Mouse (Mus musculus): Measurements from ENCODE around the gene Prkci. TPM values are rescaled to one million over a fixed set of nuclear protein-coding genes. Genes with fewer than 3 reads are reported as not detected.

Prkci gene
- total and polyA plus RNA-seq, 2 experiments from 2014 or later: 9.0 to 26.1 TPM

DNA sequence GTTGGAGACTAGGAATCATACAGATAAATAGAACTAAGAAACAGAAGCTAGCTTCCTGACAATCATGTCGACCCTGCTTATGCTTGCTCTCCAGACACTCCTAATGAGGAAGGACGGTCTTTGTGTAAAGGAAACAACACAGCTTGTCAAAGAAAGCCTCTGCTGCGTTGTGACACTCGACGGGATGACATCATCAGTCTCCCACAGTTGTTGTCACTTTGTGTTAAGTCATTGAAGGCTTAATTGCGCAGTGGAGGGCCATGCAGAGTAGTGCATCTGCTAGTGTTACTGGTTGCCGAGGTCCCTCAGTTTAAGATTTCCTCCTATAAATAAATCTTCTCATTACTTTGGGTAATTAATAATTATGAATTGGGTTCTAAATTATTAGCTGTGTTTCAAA is 54.8 kb downstream of the Prkci start:
- H3K27me3 ChIP-seq (ENCODE audit: control insufficient read depth, insufficient read depth, low read length): no peaks in the 10 kb centered on the region
- 59% methylated on average over 7 of the region's 7 CpGs for WGBS

DNA sequence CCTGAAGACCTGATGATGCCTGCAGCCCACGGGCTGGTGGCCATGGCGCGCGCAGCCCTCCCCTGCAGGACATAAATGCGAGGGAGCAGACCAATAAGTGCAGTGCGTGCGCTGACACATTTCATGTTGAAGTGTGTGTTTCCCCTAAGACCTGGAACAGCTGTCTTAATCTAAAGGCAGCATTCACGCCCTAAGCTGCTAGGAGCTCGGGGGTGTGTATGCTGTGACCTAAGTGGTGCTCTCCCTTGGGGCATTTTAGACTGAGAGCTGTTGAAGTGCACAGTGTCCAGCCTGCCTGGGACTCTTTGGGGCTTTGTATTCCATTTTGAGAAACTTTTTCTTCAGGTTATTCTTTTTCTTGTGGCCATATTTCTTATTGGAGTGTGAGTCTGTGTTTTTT is 56.2 kb downstream of the Prkci start:
- Histone ChIP-seq H3K27ac (ENCODE audit: low read depth) (no peak overlapping the region), H3K4me1 (ENCODE audit: control insufficient read depth, insufficient read depth) (0 out of 2 replicates have a peak, but pooled peaks cover 8% of the 10 kb centered on the region), H3K9me3 (replicated peaks; ENCODE audit: control insufficient read depth, low read length) (no peaks in the 10 kb centered on the region), H3K27me3 (ENCODE audit: control insufficient read depth, insufficient read depth, low read length) (no peaks in the 10 kb centered on the region), H3K4me2 (ENCODE audit: low read depth, low read length) (no peak overlapping the region), H3K36me3 (replicated peaks; ENCODE audit: control insufficient read depth, insufficient read depth, low read length) (peaks cover 32% of the 10 kb centered on the region), H3K4me3 (ENCODE audit: low read depth, low read length) (no peak overlapping the region), H3K9ac (replicated peaks; ENCODE audit: low read depth, low read length) (no peak overlapping the region)
- WGBS: 80% methylated on average over 9 of the region's 9 CpGs
- ATAC-seq (ENCODE audit: insufficient read depth, low read depth) (no peak), DNase-seq (ENCODE audit: low spot score) (no peak)
- TF ChIP-seq EP300 (IDR thresholded peaks at IDR 0.05; ENCODE audit: low read depth): no peak
- TF ChIP-seq CTCF (IDR thresholded peaks at IDR 0.05; ENCODE audit: low read depth): no peak

More for the DNA sequence above, 54.8 kb downstream of the Prkci start:
- DNase-seq (ENCODE audit: low spot score) (no peak), ATAC-seq (ENCODE audit: insufficient read depth, low read depth) (no peak)
- Histone ChIP-seq H3K27ac (ENCODE audit: low read depth) (no peak overlapping the region), H3K36me3 (replicated peaks; ENCODE audit: control insufficient read depth, insufficient read depth, low read length) (peaks cover 35% of the 10 kb centered on the region), H3K4me3 (ENCODE audit: low read depth, low read length) (no peak overlapping the region), H3K9ac (replicated peaks; ENCODE audit: low read depth, low read length) (no peak overlapping the region), H3K4me1 (ENCODE audit: control insufficient read depth, insufficient read depth) (0 out of 2 replicates have a peak, but pooled peaks cover 6% of the 10 kb centered on the region), H3K4me2 (ENCODE audit: low read depth, low read length) (no peak overlapping the region), H3K9me3 (replicated peaks; ENCODE audit: control insufficient read depth, low read length) (no peaks in the 10 kb centered on the region)
- TF ChIP-seq CTCF (IDR thresholded peaks at IDR 0.05; ENCODE audit: low read depth): no peak
- TF ChIP-seq EP300 (IDR thresholded peaks at IDR 0.05; ENCODE audit: low read depth): no peak

DNA sequence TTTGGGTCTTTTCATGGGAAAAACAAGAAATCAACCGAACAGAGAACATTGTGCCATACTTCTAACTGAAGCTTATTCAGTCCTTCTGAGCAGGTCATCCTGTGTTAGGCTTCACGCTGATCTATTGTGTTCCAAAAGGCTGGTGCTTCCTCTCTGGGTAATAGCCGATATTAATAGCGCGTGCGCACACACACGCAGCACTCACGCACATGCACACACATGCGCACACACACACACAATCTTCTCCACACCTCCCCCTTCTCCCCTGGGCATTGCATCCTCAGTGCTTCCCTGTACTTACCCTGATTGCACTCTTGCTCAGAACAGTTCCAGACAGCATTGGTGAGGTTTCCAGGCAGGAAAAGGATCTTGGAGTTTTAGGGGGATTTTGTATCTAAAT is 57.6 kb downstream of the Prkci start:
- WGBS: 82% methylated on average over 9 of the region's 9 CpGs
- H3K4me3 ChIP-seq (ENCODE audit: low read depth, low read length): no peak overlapping the region
- H3K27me3 ChIP-seq (ENCODE audit: control insufficient read depth, insufficient read depth, low read length): no peaks in the 10 kb centered on the region
- H3K36me3 ChIP-seq (replicated peaks; ENCODE audit: control insufficient read depth, insufficient read depth, low read length): peaks cover 25% of the 10 kb centered on the region
- 0 out of 2 replicates have a peak, but pooled peaks cover 8% of the 10 kb centered on the region for H3K4me1 ChIP-seq (ENCODE audit: control insufficient read depth, insufficient read depth)
- no peak for ATAC-seq (ENCODE audit: insufficient read depth, low read depth)
- no peak for TF ChIP-seq EP300 (IDR thresholded peaks at IDR 0.05; ENCODE audit: low read depth)
- TF ChIP-seq CTCF (IDR thresholded peaks at IDR 0.05; ENCODE audit: low read depth): no peak
- H3K9ac ChIP-seq (replicated peaks; ENCODE audit: low read depth, low read length): no peak overlapping the region
- DNase-seq (ENCODE audit: low spot score): no peak
- no peak overlapping the region for H3K4me2 ChIP-seq (ENCODE audit: low read depth, low read length)
- no peaks in the 10 kb centered on the region for H3K9me3 ChIP-seq (replicated peaks; ENCODE audit: control insufficient read depth, low read length)
- H3K27ac ChIP-seq (ENCODE audit: low read depth): no peak overlapping the region

DNA sequence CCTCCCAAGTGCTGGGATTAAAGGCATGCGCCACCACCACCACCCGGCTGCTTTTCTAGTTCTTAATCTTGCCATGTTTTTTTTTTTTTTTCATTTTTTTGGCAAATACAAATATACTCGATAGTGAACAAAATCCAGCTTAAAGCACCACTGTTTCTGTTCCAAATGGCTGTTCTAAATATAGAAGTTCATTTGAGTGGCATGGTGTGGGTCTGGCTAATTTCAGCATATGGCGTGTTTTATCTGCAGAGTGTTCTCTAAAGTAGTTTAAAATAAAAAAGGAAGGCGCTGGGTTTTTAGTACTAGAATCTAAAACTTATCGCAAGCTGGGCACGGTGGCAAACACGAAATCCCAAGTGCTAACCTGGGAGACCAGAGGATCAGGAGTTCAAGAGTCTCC is 59.3 kb downstream of the Prkci start:
- Histone ChIP-seq H3K4me2 (ENCODE audit: low read depth, low read length) (no peak overlapping the region), H3K27ac (ENCODE audit: low read depth) (peak overlapping the region; percentile 58), H3K9me3 (replicated peaks; ENCODE audit: control insufficient read depth, low read length) (no peaks in the 10 kb centered on the region), H3K9ac (replicated peaks; ENCODE audit: low read depth, low read length) (no peak overlapping the region), H3K4me1 (ENCODE audit: control insufficient read depth, insufficient read depth) (0 out of 2 replicates have a peak, but pooled peaks cover 8% of the 10 kb centered on the region), H3K27me3 (ENCODE audit: control insufficient read depth, insufficient read depth, low read length) (no peaks in the 10 kb centered on the region), H3K36me3 (replicated peaks; ENCODE audit: control insufficient read depth, insufficient read depth, low read length) (peaks cover 14% of the 10 kb centered on the region), H3K4me3 (ENCODE audit: low read depth, low read length) (no peak overlapping the region)
- no peak for TF ChIP-seq EP300 (IDR thresholded peaks at IDR 0.05; ENCODE audit: low read depth)
- TF ChIP-seq CTCF (IDR thresholded peaks at IDR 0.05; ENCODE audit: low read depth): no peak
- peak; percentile 45 for DNase-seq (ENCODE audit: low spot score)
- ATAC-seq (ENCODE audit: insufficient read depth, low read depth): no peak
- WGBS: 48% methylated on average over 8 of the region's 8 CpGs

DNA sequence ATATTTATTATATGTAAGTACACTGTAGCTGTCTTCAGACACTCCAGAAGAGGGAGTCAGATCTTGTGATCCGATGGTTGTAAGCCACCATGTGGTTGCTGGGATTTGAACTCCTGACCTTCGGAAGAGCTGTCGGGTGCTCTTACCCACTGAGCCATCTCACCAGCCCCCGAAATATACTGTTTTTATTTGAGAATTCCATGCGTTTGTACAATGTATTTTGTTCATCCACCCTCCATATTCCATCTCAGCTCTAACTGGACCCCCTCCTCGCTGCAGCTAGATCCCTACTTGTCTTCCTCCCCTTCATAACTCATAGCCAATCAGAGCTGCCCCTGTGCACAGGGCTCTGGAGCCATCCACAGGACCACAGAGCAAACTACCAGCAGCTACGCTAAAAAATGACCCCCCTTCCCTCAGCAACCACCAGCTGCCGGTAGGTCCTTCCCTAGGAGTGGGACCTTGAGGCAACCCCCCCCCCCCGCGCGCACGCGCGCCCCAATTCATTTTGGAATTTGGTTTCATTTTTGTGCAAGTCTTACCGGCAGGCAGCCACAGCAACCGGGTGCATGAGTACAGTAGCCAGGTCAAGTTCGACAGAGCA is 60.6 kb downstream of the Prkci start:
- H3K27ac ChIP-seq (ENCODE audit: low read depth): peak overlapping the region; percentile 94
- peak overlapping the region; percentile 40 for H3K9ac ChIP-seq (replicated peaks; ENCODE audit: low read depth, low read length)
- no peaks in the 10 kb centered on the region for H3K27me3 ChIP-seq (ENCODE audit: control insufficient read depth, insufficient read depth, low read length)
- TF ChIP-seq CTCF (IDR thresholded peaks at IDR 0.05; ENCODE audit: low read depth): peak; percentile 32
- TF ChIP-seq EP300 (IDR thresholded peaks at IDR 0.05; ENCODE audit: low read depth): no peak
- 16% methylated on average over 17 of the region's 17 CpGs for WGBS
- no peaks in the 10 kb centered on the region for H3K9me3 ChIP-seq (replicated peaks; ENCODE audit: control insufficient read depth, low read length)
- peak; percentile 73 for DNase-seq (ENCODE audit: low spot score)
- 0 out of 2 replicates have a peak, but pooled peaks cover 8% of the 10 kb centered on the region for H3K4me1 ChIP-seq (ENCODE audit: control insufficient read depth, insufficient read depth)
- H3K4me2 ChIP-seq (ENCODE audit: low read depth, low read length): peak overlapping the region; percentile 60
- H3K36me3 ChIP-seq (replicated peaks; ENCODE audit: control insufficient read depth, insufficient read depth, low read length): peaks cover 1% of the 10 kb centered on the region
- ATAC-seq (ENCODE audit: insufficient read depth, low read depth): peak; percentile 79
- peak overlapping the region; percentile 50 for H3K4me3 ChIP-seq (ENCODE audit: low read depth, low read length)
